Mouse (Mus musculus): ENCODE measurements around the gene Smg9. TPM values are rescaled to one million over a fixed set of nuclear protein-coding genes. Genes with fewer than 3 reads are reported as not detected.

Smg9 gene
- polyA plus RNA-seq, 1 experiment from 2014 or later = 17.5 TPM

GRCm38 (mm10) chr7:24422251-24422650, 22.8 kb downstream of the Smg9 start:
- WGBS (ENCODE audit: insufficient replicate concordance) = 70% methylated on average over 8 of the region's 8 CpGs
- Histone ChIP-seq H3K9me3 (replicated peaks; ENCODE audit: control insufficient read depth, low read length) (no peaks in the 10 kb centered on the region), H3K36me3 (ENCODE audit: control insufficient read depth, insufficient read depth, low read length) (peaks cover 2% of the 10 kb centered on the region; the same call in 1 of the 2 replicates), H3K9ac (ENCODE audit: low read depth, low read length) (no peak overlapping the region), H3K4me2 (no peak overlapping the region), H3K4me1 (ENCODE audit: control insufficient read depth, insufficient read depth, low read length) (peaks cover 4% of the 10 kb centered on the region; the same call in 1 of the 2 replicates), H3K27me3 (ENCODE audit: control insufficient read depth, insufficient read depth, low read length) (no peaks in the 10 kb centered on the region), H3K27ac (ENCODE audit: low read depth, low read length) (no peak overlapping the region), H3K4me3 (ENCODE audit: low read depth, low read length) (no peak overlapping the region)
- no peak for ATAC-seq (replicated peaks; ENCODE audit: insufficient number of reproducible peaks, low FRiP score, low TSS enrichment)

- 82% methylated on average over 15 of the region's 15 CpGs for WGBS (ENCODE audit: insufficient replicate concordance)
- Histone ChIP-seq H3K9ac (ENCODE audit: low read depth, low read length) (no peak overlapping the region), H3K4me1 (ENCODE audit: control insufficient read depth, insufficient read depth, low read length) (peaks cover 4% of the 10 kb centered on the region; the same call in 1 of the 2 replicates), H3K36me3 (ENCODE audit: control insufficient read depth, insufficient read depth, low read length) (peaks cover 2% of the 10 kb centered on the region; the same call in 1 of the 2 replicates), H3K4me3 (ENCODE audit: low read depth, low read length) (no peak overlapping the region), H3K27me3 (ENCODE audit: control insufficient read depth, insufficient read depth, low read length) (no peaks in the 10 kb centered on the region), H3K27ac (ENCODE audit: low read depth, low read length) (no peak overlapping the region), H3K4me2 (no peak overlapping the region), H3K9me3 (replicated peaks; ENCODE audit: control insufficient read depth, low read length) (no peaks in the 10 kb centered on the region)
- no peak for ATAC-seq (replicated peaks; ENCODE audit: insufficient number of reproducible peaks, low FRiP score, low TSS enrichment)
These were observed 23.8 kb downstream of the Smg9 start for GRCm38 (mm10) chr7:24423107-24423763.

GRCm38 (mm10) chr7:24423956-24424732, 24.7 kb downstream of the Smg9 start:
- no peak for ATAC-seq (replicated peaks; ENCODE audit: insufficient number of reproducible peaks, low FRiP score, low TSS enrichment)
- Histone ChIP-seq H3K9ac (ENCODE audit: low read depth, low read length) (no peak overlapping the region), H3K36me3 (ENCODE audit: control insufficient read depth, insufficient read depth, low read length) (peaks cover 2% of the 10 kb centered on the region; the same call in 1 of the 2 replicates), H3K27me3 (ENCODE audit: control insufficient read depth, insufficient read depth, low read length) (no peaks in the 10 kb centered on the region), H3K4me3 (ENCODE audit: low read depth, low read length) (no peak overlapping the region), H3K4me2 (no peak overlapping the region), H3K27ac (ENCODE audit: low read depth, low read length) (no peak overlapping the region), H3K9me3 (replicated peaks; ENCODE audit: control insufficient read depth, low read length) (no peaks in the 10 kb centered on the region), H3K4me1 (ENCODE audit: control insufficient read depth, insufficient read depth, low read length) (peaks cover 4% of the 10 kb centered on the region; the same call in 1 of the 2 replicates)
- WGBS (ENCODE audit: insufficient replicate concordance) = 80% methylated on average over 12 of the region's 12 CpGs

GRCm38 (mm10) chr7:24425919-24426318, 26.5 kb downstream of the Smg9 start:
- Histone ChIP-seq H3K9me3 (replicated peaks; ENCODE audit: control insufficient read depth, low read length) (no peaks in the 10 kb centered on the region), H3K36me3 (ENCODE audit: control insufficient read depth, insufficient read depth, low read length) (peaks cover 2% of the 10 kb centered on the region; the same call in 1 of the 2 replicates), H3K9ac (ENCODE audit: low read depth, low read length) (no peak overlapping the region), H3K4me1 (ENCODE audit: control insufficient read depth, insufficient read depth, low read length) (peaks cover 4% of the 10 kb centered on the region; the same call in 1 of the 2 replicates), H3K27ac (ENCODE audit: low read depth, low read length) (no peak overlapping the region), H3K4me2 (no peak overlapping the region), H3K27me3 (ENCODE audit: control insufficient read depth, insufficient read depth, low read length) (no peaks in the 10 kb centered on the region), H3K4me3 (ENCODE audit: low read depth, low read length) (no peak overlapping the region)
- 80% methylated on average over 9 of the region's 9 CpGs for WGBS (ENCODE audit: insufficient replicate concordance)
- ATAC-seq (replicated peaks; ENCODE audit: insufficient number of reproducible peaks, low FRiP score, low TSS enrichment) = no peak

- no peaks in the 10 kb centered on the region for H3K9me3 ChIP-seq (replicated peaks; ENCODE audit: control insufficient read depth, low read length)
- peaks cover 4% of the 10 kb centered on the region; the same call in 1 of the 2 replicates for H3K4me1 ChIP-seq (ENCODE audit: control insufficient read depth, insufficient read depth, low read length)
- no peak overlapping the region for H3K4me2 ChIP-seq
- H3K27me3 ChIP-seq (ENCODE audit: control insufficient read depth, insufficient read depth, low read length) = peaks cover 6% of the 10 kb centered on the region
- no peak for ATAC-seq (replicated peaks; ENCODE audit: insufficient number of reproducible peaks, low FRiP score, low TSS enrichment)
- H3K9ac ChIP-seq (ENCODE audit: low read depth, low read length) = no peak overlapping the region
- WGBS (ENCODE audit: insufficient replicate concordance) = 86% methylated on average over 8 of the region's 8 CpGs
- H3K27ac ChIP-seq (ENCODE audit: low read depth, low read length) = no peak overlapping the region
- peaks cover 2% of the 10 kb centered on the region; the same call in 1 of the 2 replicates for H3K36me3 ChIP-seq (ENCODE audit: control insufficient read depth, insufficient read depth, low read length)
- no peak overlapping the region for H3K4me3 ChIP-seq (ENCODE audit: low read depth, low read length)
These were observed 27.7 kb downstream of the Smg9 start for GRCm38 (mm10) chr7:24427168-24427567.

GRCm38 (mm10) chr7:24428725-24429124, 29.3 kb downstream of the Smg9 start:
- Histone ChIP-seq H3K9me3 (replicated peaks; ENCODE audit: control insufficient read depth, low read length) (no peaks in the 10 kb centered on the region; the same call in 1 of the 2 replicates), H3K36me3 (ENCODE audit: control insufficient read depth, insufficient read depth, low read length) (no peaks in the 10 kb centered on the region; the same call in 1 of the 2 replicates), H3K4me3 (ENCODE audit: low read depth, low read length) (no peak overlapping the region), H3K9ac (ENCODE audit: low read depth, low read length) (no peak overlapping the region), H3K4me2 (no peak overlapping the region), H3K27ac (ENCODE audit: low read depth, low read length) (no peak overlapping the region), H3K27me3 (ENCODE audit: control insufficient read depth, insufficient read depth, low read length) (peaks cover 22% of the 10 kb centered on the region), H3K4me1 (ENCODE audit: control insufficient read depth, insufficient read depth, low read length) (peaks cover 4% of the 10 kb centered on the region; the same call in 1 of the 2 replicates)
- ATAC-seq (replicated peaks; ENCODE audit: insufficient number of reproducible peaks, low FRiP score, low TSS enrichment) = no peak
- 82% methylated on average over 5 of the region's 5 CpGs for WGBS (ENCODE audit: insufficient replicate concordance)

- no peak overlapping the region for H3K4me3 ChIP-seq (ENCODE audit: low read depth, low read length)
- H3K36me3 ChIP-seq (ENCODE audit: control insufficient read depth, insufficient read depth, low read length) = no peaks in the 10 kb centered on the region
- H3K4me2 ChIP-seq = no peak overlapping the region
- peaks cover 28% of the 10 kb centered on the region for H3K27me3 ChIP-seq (ENCODE audit: control insufficient read depth, insufficient read depth, low read length)
- 67% methylated on average over 16 of the region's 16 CpGs for WGBS (ENCODE audit: insufficient replicate concordance)
- no peak for ATAC-seq (replicated peaks; ENCODE audit: insufficient number of reproducible peaks, low FRiP score, low TSS enrichment)
- no peaks in the 10 kb centered on the region; the same call in 1 of the 2 replicates for H3K9me3 ChIP-seq (replicated peaks; ENCODE audit: control insufficient read depth, low read length)
- H3K9ac ChIP-seq (ENCODE audit: low read depth, low read length) = no peak overlapping the region
- peaks cover 2% of the 10 kb centered on the region; the same call in 1 of the 2 replicates for H3K4me1 ChIP-seq (ENCODE audit: control insufficient read depth, insufficient read depth, low read length)
- H3K27ac ChIP-seq (ENCODE audit: low read depth, low read length) = no peak overlapping the region
These were observed 30.1 kb downstream of the Smg9 start for GRCm38 (mm10) chr7:24429413-24430112.

GRCm38 (mm10) chr7:24430551-24431345, 31.3 kb downstream of the Smg9 start:
- Histone ChIP-seq H3K36me3 (ENCODE audit: control insufficient read depth, insufficient read depth, low read length) (no peaks in the 10 kb centered on the region), H3K27ac (ENCODE audit: low read depth, low read length) (no peak overlapping the region), H3K4me2 (no peak overlapping the region), H3K9ac (ENCODE audit: low read depth, low read length) (no peak overlapping the region), H3K4me1 (ENCODE audit: control insufficient read depth, insufficient read depth, low read length) (no peaks in the 10 kb centered on the region), H3K4me3 (ENCODE audit: low read depth, low read length) (no peak overlapping the region), H3K27me3 (ENCODE audit: control insufficient read depth, insufficient read depth, low read length) (peaks cover 28% of the 10 kb centered on the region), H3K9me3 (replicated peaks; ENCODE audit: control insufficient read depth, low read length) (no peaks in the 10 kb centered on the region; the same call in 1 of the 2 replicates)
- WGBS (ENCODE audit: insufficient replicate concordance) = 87% methylated on average over 15 of the region's 15 CpGs
- ATAC-seq (replicated peaks; ENCODE audit: insufficient number of reproducible peaks, low FRiP score, low TSS enrichment) = no peak

Measured in heart, embryonic 11.5 days (tissue).